In the genomic region with DNA sequence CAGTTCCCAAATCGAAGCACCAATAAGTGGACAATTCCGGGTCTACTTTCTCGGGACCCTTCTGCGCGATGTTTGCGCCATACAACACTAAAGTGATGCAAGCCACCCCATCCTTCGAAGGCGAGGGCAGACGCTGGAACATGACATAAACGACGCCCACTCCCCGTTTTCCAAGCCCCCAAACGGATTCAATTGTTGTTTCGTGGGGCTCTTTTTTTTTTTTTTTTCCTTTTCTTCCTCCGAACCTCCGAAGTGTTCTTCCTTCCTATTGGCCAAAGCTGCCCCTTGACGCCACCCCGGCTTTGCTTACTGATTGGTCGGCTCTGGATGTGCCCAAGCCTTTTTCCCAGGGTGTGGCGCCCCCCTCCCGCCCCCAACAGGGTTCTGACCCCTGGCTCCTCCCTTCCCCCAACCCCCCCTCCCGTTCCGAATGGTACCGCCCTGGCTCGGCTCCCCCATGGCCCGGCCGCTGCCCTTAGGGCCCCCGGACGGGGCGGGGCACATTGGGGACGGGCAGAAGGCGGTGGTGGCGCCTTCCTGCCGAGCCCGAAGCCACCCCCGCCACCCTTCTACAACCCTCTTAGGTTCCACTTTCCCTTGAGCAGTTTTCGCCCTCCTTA, we compare ENCODE assay signal across 8 mouse cellular contexts. TPM values are rescaled to one million over a fixed set of nuclear protein-coding genes. Genes with fewer than 3 reads are reported as not detected.
DNase-seq lines count a peak whose midpoint lies in the region; ATAC-seq and TF ChIP-seq lines count a peak whose summit lies in the region.

No protein-coding gene starts in this region.

- peak; percentile 15 for DNase-seq in Patski (ENCODE audit: low read depth, low spot score)
- peak; percentile 87 to 89 for DNase-seq in cerebellum, postnatal 14 days
- peak; percentile 64 to 71 for DNase-seq in frontal cortex, postnatal 10 days (ENCODE audit: low spot score in 2 of 2)
- peak; percentile 48 to 68 for DNase-seq in left cerebral cortex, adult 2 months (ENCODE audit: extremely low spot score in 1 of 2, low spot score in 2 of 2)
- DNase-seq in lung, postnatal 4 days, result peak; percentile 88 to 92
- DNase-seq in right cerebral cortex, adult 2 months (ENCODE audit: low spot score in 2 of 2), result peak; percentile 53 to 61
- peak; percentile 48 for DNase-seq in urinary bladder, postnatal 25 days (ENCODE audit: low spot score)

- H3K36me3 ChIP-seq in hindbrain, embryonic 16.5 days (ENCODE audit: control insufficient read depth, insufficient read depth, low read length), result no peaks in the 10 kb centered on the region

- POLR2A ChIA-PET in Patski (lab: Charles Lee), result interaction anchor here (1.1 kb wide), 1 partner anchor 13 kb away, joined by 3 read pairs; no protein-coding TSS in a partner anchor

- H3K4me2 ChIP-seq in hindbrain, embryonic 16.5 days (ENCODE audit: low read length), result peak overlapping the region; percentile 64

- WGBS in hindbrain, embryonic 16.5 days, result 13% methylated on average over 30 of the region's 37 CpGs

- intact Hi-C loops in left cerebral cortex, adult 2 months (cut with DNase I), result loop anchor here (1.0 kb wide), 1 partner anchor 59 kb away; no protein-coding TSS in a partner anchor

- CTCF ChIA-PET in Patski (lab: Charles Lee), result interaction anchor here (1.0 kb wide), 1 partner anchor 8 kb away, joined by 3 read pairs; no protein-coding TSS in a partner anchor

- no peaks in the 10 kb centered on the region for H3K27me3 ChIP-seq in Patski
- no peaks in the 10 kb centered on the region for H3K27me3 ChIP-seq in hindbrain, embryonic 16.5 days (replicated peaks; ENCODE audit: control insufficient read depth, insufficient read depth, low read length)

- TF ChIP-seq CTCF in Patski (IDR thresholded peaks at IDR 0.05), result no peak
- no peak for TF ChIP-seq CTCF in left cerebral cortex, adult 2 months (IDR thresholded peaks at IDR 0.05)

- ATAC-seq in Patski, result peak; percentile 80
- ATAC-seq in hindbrain, embryonic 16.5 days, result peak; percentile 91

- in situ Hi-C loops in Patski (cut with MboI; ENCODE audit: low pct_unique_long_range_greater_than_20kb), result no loop called here

- no peaks in the 10 kb centered on the region for H3K4me1 ChIP-seq in hindbrain, embryonic 16.5 days (ENCODE audit: control insufficient read depth, insufficient read depth, low read depth, low read length)

- peak overlapping the region; percentile 70 for H3K9ac ChIP-seq in hindbrain, embryonic 16.5 days (ENCODE audit: low read depth, low read length)

- H3K4me3 ChIP-seq in hindbrain, embryonic 16.5 days (ENCODE audit: low read length), result peak overlapping the region; percentile 50
- H3K4me3 ChIP-seq in left cerebral cortex, adult 2 months, result peak overlapping the region; percentile 64

- H3K27ac ChIP-seq in hindbrain, embryonic 16.5 days (ENCODE audit: low read depth, low read length), result peak overlapping the region; percentile 87
- H3K27ac ChIP-seq in left cerebral cortex, adult 2 months, result peak overlapping the region; percentile 86

- H3K9me3 ChIP-seq in hindbrain, embryonic 16.5 days (ENCODE audit: control insufficient read depth, low read length), result no peaks in the 10 kb centered on the region

RNA-seq across cellular contexts. Expression of gene Utp14a, which starts 27.8 kb away (rescaled TPM):
- 18.3 TPM for polyA plus RNA-seq in Patski (2021)
- polyA plus RNA-seq in hindbrain, embryonic 16.5 days (2015; fragmentation: Nextera tagmentation; extraction: Ambion mirVana), result 11.8 and 13.2 TPM in 2 replicates
- 10 to 100 TPM; 15.5 to 19.2 TPM for total RNA-seq in left cerebral cortex, adult 2 months (2021)

RNA-seq across cellular contexts. Expression of gene Bcorl1, which starts 56.7 kb away (rescaled TPM):
- 11.1 TPM for polyA plus RNA-seq in Patski (2021)
- polyA plus RNA-seq in hindbrain, embryonic 16.5 days (2015; fragmentation: Nextera tagmentation; extraction: Ambion mirVana), result 6.8 and 7.3 TPM in 2 replicates
- total RNA-seq in left cerebral cortex, adult 2 months (2021), result 10 to 100 TPM; 20.3 to 20.4 TPM

Comparison
In these comparisons a context has a peak if more than half of its experiments do, and no peak if none do; other contexts are left out.
1. Peak in every context shown above with its lines: DNase-seq, ATAC-seq, H3K4me3 ChIP-seq and H3K27ac ChIP-seq.
2. DNase-seq: peak in every context shown above with its lines; median percentile 90 in lung, postnatal 4 days; 88 in cerebellum, postnatal 14 days; 68 in frontal cortex, postnatal 10 days; 58 in left cerebral cortex, adult 2 months; 57 in right cerebral cortex, adult 2 months; 48 in urinary bladder, postnatal 25 days; 15 in Patski.